Mouse (Mus musculus) liver, adult 2 months (tissue): ENCODE measurements around the gene Fem1a. TPM values are rescaled to one million over a fixed set of nuclear protein-coding genes. Genes with fewer than 3 reads are reported as not detected.

Experiments used
- DNase-seq: peaks from one replicate; pipeline ENCODE4 v3.0.0-alpha.2; 2011; ENCODE audit warnings: low read depth, low spot score; ENCODE audit errors: extremely low read depth
- H3K27ac ChIP-seq: fragments of 200-500 bp; replicated peaks from 2 replicates; pipeline ENCODE4 v1.5.1; 2012; ENCODE audit warnings: low read depth, mild to moderate bottlenecking, control low read depth, inconsistent platforms, low read length; ENCODE audit not compliant: insufficient read depth
- H3K27me3 ChIP-seq: fragments of 200-500 bp; 2 replicates; pipeline ENCODE4 v1.6.1; 2012; ENCODE audit warnings: mild to moderate bottlenecking, moderate library complexity, low read length, inconsistent platforms; ENCODE audit not compliant: control insufficient read depth, insufficient read depth
- H3K36me3 ChIP-seq: fragments of 200-500 bp; 2 replicates; pipeline ENCODE4 v1.6.1; 2012; ENCODE audit warnings: low read length, inconsistent platforms; ENCODE audit not compliant: control insufficient read depth, insufficient read depth
- H3K4me1 ChIP-seq: fragments of 200-500 bp; 2 replicates; pipeline ENCODE4 v1.6.1; 2011; ENCODE audit warnings: low read length; ENCODE audit not compliant: control insufficient read depth, insufficient read depth
- H3K4me3 ChIP-seq: fragments of 200-500 bp; 2 replicates; pipeline ENCODE4 v1.5.1; 2011; ENCODE audit warnings: low read depth, mild to moderate bottlenecking, control low read depth, low read length, moderate library complexity; ENCODE audit not compliant: insufficient read depth
- H3K79me2 ChIP-seq: fragments of 200-500 bp; 2 replicates; pipeline ENCODE4 v1.6.1; 2012; ENCODE audit warnings: inconsistent platforms, mild to moderate bottlenecking, low read length, moderate library complexity; ENCODE audit not compliant: control insufficient read depth, insufficient read depth
- H3K9ac ChIP-seq: fragments of 200-500 bp; 2 replicates; pipeline ENCODE4 v1.6.1; 2012; ENCODE audit warnings: low read depth, mild to moderate bottlenecking, control low read depth, inconsistent platforms, low read length
- CTCF ChIP-seq: fragments of 200-500 bp; IDR thresholded peaks from 2 replicates; pipeline ENCODE4 v1.5.1; 2011; ENCODE audit warnings: low read depth, low read length, control low read depth
- POLR2A ChIP-seq: fragments of 200-500 bp; IDR thresholded peaks from 2 replicates; pipeline ENCODE4 v1.6.1; 2011; ENCODE audit warnings: low read length, control low read depth; ENCODE audit not compliant: insufficient read depth; ENCODE audit errors: extremely low read depth
- WGBS: fragments of 180-500 bp; shearing (Covaris S2); methylation state at CpG from one replicate; pipeline ENCODE4 v1.1.7; 2018; 5-methylcytosine and 5-hydroxymethylcytosine counted together
- polyA plus RNA-seq: library from polyadenylated mRNA; depleted of rRNA; stranded (reverse); fragments of >200 nt; gene quantifications from 2 replicates; pipeline ENCODE4 v1.2.3, GENCODE M21; 2012; rRNA removed
- total RNA-seq: library from RNA; depleted of rRNA; stranded (reverse); fragments of >200 nt; gene quantifications from 2 replicates; pipeline ENCODE4 v1.2.3, GENCODE M21; 2014; rRNA removed

Gene Fem1a
- total and polyA plus RNA-seq, 2 experiments = 11.5 to 18.9 TPM

GRCm38 (mm10) chr17:56305826-56306225 lies 49.2 kb downstream of the Fem1a start:
- no peaks in the 10 kb centered on the region for H3K79me2 ChIP-seq
- H3K4me3 ChIP-seq = no peak overlapping the region
- no peaks in the 10 kb centered on the region for H3K27me3 ChIP-seq
- DNase-seq = no peak
- 0 out of 2 replicates have a peak, but pooled peaks cover 6% of the 10 kb centered on the region for H3K4me1 ChIP-seq
- 62% methylated on average over 8 of the region's 8 CpGs for WGBS
- H3K27ac ChIP-seq = no peak overlapping the region
- no peak overlapping the region for H3K9ac ChIP-seq
- TF ChIP-seq CTCF (peak; percentile 69), POLR2A (no peak)
- H3K36me3 ChIP-seq = no peaks in the 10 kb centered on the region

- Histone ChIP-seq H3K4me1 (0 out of 2 replicates have a peak, but pooled peaks cover 6% of the 10 kb centered on the region), H3K79me2 (no peaks in the 10 kb centered on the region), H3K27ac (no peak overlapping the region), H3K36me3 (no peaks in the 10 kb centered on the region), H3K27me3 (no peaks in the 10 kb centered on the region), H3K4me3 (no peak overlapping the region), H3K9ac (no peak overlapping the region)
- DNase-seq = no peak
- 96% methylated on average over 6 of the region's 6 CpGs for WGBS
- TF ChIP-seq CTCF (no peak), POLR2A (no peak)
Observed at GRCm38 (mm10) chr17:56308088-56308487, 51.5 kb downstream of the Fem1a start.

GRCm38 (mm10) chr17:56309191-56309945 lies 52.8 kb downstream of the Fem1a start:
- no peak overlapping the region for H3K9ac ChIP-seq
- no peak overlapping the region for H3K27ac ChIP-seq
- H3K79me2 ChIP-seq = no peaks in the 10 kb centered on the region
- no peak for DNase-seq
- no peaks in the 10 kb centered on the region for H3K27me3 ChIP-seq
- no peak overlapping the region for H3K4me3 ChIP-seq
- 94% methylated on average over 15 of the region's 15 CpGs for WGBS
- TF ChIP-seq CTCF = no peak
- no peak for TF ChIP-seq POLR2A
- no peaks in the 10 kb centered on the region for H3K36me3 ChIP-seq
- H3K4me1 ChIP-seq = 0 out of 2 replicates have a peak, but pooled peaks cover 3% of the 10 kb centered on the region

Other genes with a start within 250 kb of the Fem1a start
- gene Sh3gl1, start 220.2 kb upstream of the Fem1a start, total RNA-seq = 8.8 and 10.5 TPM in 2 replicates
- 33.5 and 40.0 TPM in 2 replicates for gene Sh3gl1, start 220.2 kb upstream of the Fem1a start, polyA plus RNA-seq
- 0.37 and 0.81 TPM in 2 replicates for gene Chaf1a, start 216.4 kb upstream of the Fem1a start, total RNA-seq
- 0.26 and 0.31 TPM in 2 replicates for gene Chaf1a, start 216.4 kb upstream of the Fem1a start, polyA plus RNA-seq
- 34.9 and 42.9 TPM in 2 replicates for gene Ubxn6, start 181.8 kb upstream of the Fem1a start, total RNA-seq
- gene Ubxn6, start 181.8 kb upstream of the Fem1a start, polyA plus RNA-seq = 55.8 and 56.0 TPM in 2 replicates
- gene Hdgfl2, start 177.2 kb upstream of the Fem1a start, total RNA-seq = 11.3 and 13.8 TPM in 2 replicates
- gene Hdgfl2, start 177.2 kb upstream of the Fem1a start, polyA plus RNA-seq = 29.0 and 30.2 TPM in 2 replicates
- gene Plin4, start 147.0 kb upstream of the Fem1a start, total RNA-seq = 2.1 and 2.3 TPM in 2 replicates
- 1.8 and 2.8 TPM in 2 replicates for gene Plin4, start 147.0 kb upstream of the Fem1a start, polyA plus RNA-seq
- gene Plin5, start 139.2 kb upstream of the Fem1a start, total RNA-seq = 19.2 and 24.6 TPM in 2 replicates
- gene Plin5, start 139.2 kb upstream of the Fem1a start, polyA plus RNA-seq = 42.7 and 58.2 TPM in 2 replicates
- 90.0 and 116 TPM in 2 replicates for gene Lrg1, start 134.8 kb upstream of the Fem1a start, total RNA-seq
- gene Lrg1, start 134.8 kb upstream of the Fem1a start, polyA plus RNA-seq = 543 and 600 TPM in 2 replicates
- 1.3 TPM in 2 replicates for gene Sema6b, start 116.5 kb upstream of the Fem1a start, total RNA-seq
- 2.7 and 3.9 TPM in 2 replicates for gene Sema6b, start 116.5 kb upstream of the Fem1a start, polyA plus RNA-seq
- 16.2 and 20.9 TPM in 2 replicates for gene Tnfaip8l1, start 94.3 kb upstream of the Fem1a start, total RNA-seq
- 21.8 and 25.5 TPM in 2 replicates for gene Tnfaip8l1, start 94.3 kb upstream of the Fem1a start, polyA plus RNA-seq
- 89.4 and 91.1 TPM in 2 replicates for gene Mydgf, start 72.9 kb upstream of the Fem1a start, total RNA-seq
- 81.1 and 86.0 TPM in 2 replicates for gene Mydgf, start 72.9 kb upstream of the Fem1a start, polyA plus RNA-seq
- gene Dpp9, start 37.9 kb upstream of the Fem1a start, total RNA-seq = 10.7 and 20.1 TPM in 2 replicates
- gene Dpp9, start 37.9 kb upstream of the Fem1a start, polyA plus RNA-seq = 55.4 and 60.3 TPM in 2 replicates
- gene Ticam1, start 20.0 kb downstream of the Fem1a start, total RNA-seq = 2.5 and 3.4 TPM in 2 replicates
- gene Ticam1, start 20.0 kb downstream of the Fem1a start, polyA plus RNA-seq = 20.9 and 27.7 TPM in 2 replicates
- 23.0 and 28.1 TPM in 2 replicates for gene Plin3, start 36.1 kb downstream of the Fem1a start, total RNA-seq
- 20.6 and 21.5 TPM in 2 replicates for gene Plin3, start 36.1 kb downstream of the Fem1a start, polyA plus RNA-seq
- gene Arrdc5, start 43.5 kb downstream of the Fem1a start, total RNA-seq = not detected in 2 replicates
- not detected in 2 replicates for gene Arrdc5, start 43.5 kb downstream of the Fem1a start, polyA plus RNA-seq
- gene Uhrf1, start 46.5 kb downstream of the Fem1a start, total RNA-seq = 0.92 and 2.7 TPM in 2 replicates
- gene Uhrf1, start 46.5 kb downstream of the Fem1a start, polyA plus RNA-seq = 0.20 and 0.22 TPM in 2 replicates
- 9.5 and 10.4 TPM in 2 replicates for gene Kdm4b, start 69.3 kb downstream of the Fem1a start, total RNA-seq
- gene Kdm4b, start 69.3 kb downstream of the Fem1a start, polyA plus RNA-seq = 13.0 and 15.6 TPM in 2 replicates
- gene Ptprs, start 219.7 kb downstream of the Fem1a start, total RNA-seq = 4.4 and 6.0 TPM in 2 replicates
- 7.5 and 10.2 TPM in 2 replicates for gene Ptprs, start 219.7 kb downstream of the Fem1a start, polyA plus RNA-seq